Mouse (Mus musculus) megakaryocyte, adult 5-6 weeks (primary cell): Measurements from ENCODE around the gene Lrrc8b. TPM values are rescaled to one million over a fixed set of nuclear protein-coding genes. Genes with fewer than 3 reads are reported as not detected.

ENCODE experiments used
- ATAC-seq: 2 replicates; pipeline ENCODE4 v1.8.0; 2016; ENCODE audit warnings: mild to moderate bottlenecking, inconsistent platforms; ENCODE audit not compliant: poor library complexity, severe bottlenecking
- total RNA-seq, 2 experiments: library from RNA; stranded (forward) in 1 of 2; stranded (reverse) in 1 of 2; fragments of 153-499, 151-499 nt in 1 of 2; fragments of 221-1000, 200-1000 nt in 1 of 2; gene quantifications; 2 replicates each; pipeline versions ENCODE4 v1.2.3 to v1.2.4; 2015 to 2017

The Lrrc8b gene
- total RNA-seq (2015): 19.9 and 23.7 TPM in 2 replicates
- 8.1 and 9.6 TPM in 2 replicates for total RNA-seq (2017)

DNA sequence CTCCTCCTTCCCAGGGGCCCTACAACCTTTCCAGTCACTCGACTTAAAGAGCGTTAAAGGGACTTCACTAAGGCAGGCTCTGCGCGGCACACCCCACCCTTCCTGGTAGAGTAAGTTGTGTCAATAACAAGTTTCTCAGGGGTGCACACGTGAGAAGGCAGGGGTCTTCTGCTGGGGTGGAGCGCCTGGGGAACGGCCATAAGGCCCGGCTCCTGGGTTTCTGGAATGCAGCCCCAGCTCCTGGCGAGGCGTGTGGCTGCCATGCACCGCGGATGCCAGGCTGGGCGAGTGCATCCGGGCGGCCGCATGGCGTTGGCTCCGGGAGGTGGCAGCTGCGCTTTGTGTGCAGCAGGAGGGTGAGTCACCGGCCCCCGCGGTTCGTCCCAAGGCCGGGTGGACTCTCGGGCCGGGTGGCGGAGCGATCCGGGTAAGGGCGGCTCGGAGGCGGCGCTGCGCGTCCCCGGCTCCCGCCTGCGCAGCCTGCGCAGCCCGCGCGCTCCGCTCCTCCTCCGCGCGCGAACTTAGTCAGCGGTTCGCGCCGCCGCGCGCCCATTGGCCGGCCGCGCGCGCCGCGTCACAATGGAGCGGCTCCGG lies at the start of gene Lrrc8b:
Gene Lrrc8b, plus strand, starts transcription at position 578 of the 594 bp plus-strand sequence.
- ATAC-seq: peak; percentile 81

GRCm38 (mm10) chr5:105381482-105381881 lies 34.1 kb upstream of the Lrrc8b start:
- ATAC-seq: peak; percentile 40; the same call in 1 of the 2 replicates

DNA sequence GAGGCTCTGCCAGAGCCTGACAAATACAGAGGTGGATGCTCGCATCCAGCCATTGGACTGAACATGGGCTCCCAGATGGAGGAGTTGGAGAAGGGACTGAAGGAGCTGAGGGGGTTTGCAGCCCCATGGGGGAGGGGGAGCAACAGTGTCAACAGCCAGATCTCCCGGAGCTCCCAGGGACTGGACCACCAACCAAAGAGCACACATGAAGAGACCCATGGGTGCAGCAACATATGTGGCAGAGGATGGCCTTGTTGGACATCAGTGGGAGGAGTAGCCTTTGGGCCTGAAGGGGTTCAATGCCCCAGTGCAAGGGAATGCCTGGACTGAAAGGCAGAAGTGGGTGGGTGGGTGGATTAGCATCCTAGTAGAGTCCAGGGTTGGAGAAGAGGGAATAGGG lies 25.2 kb upstream of the Lrrc8b start:
- no peak for ATAC-seq

DNA sequence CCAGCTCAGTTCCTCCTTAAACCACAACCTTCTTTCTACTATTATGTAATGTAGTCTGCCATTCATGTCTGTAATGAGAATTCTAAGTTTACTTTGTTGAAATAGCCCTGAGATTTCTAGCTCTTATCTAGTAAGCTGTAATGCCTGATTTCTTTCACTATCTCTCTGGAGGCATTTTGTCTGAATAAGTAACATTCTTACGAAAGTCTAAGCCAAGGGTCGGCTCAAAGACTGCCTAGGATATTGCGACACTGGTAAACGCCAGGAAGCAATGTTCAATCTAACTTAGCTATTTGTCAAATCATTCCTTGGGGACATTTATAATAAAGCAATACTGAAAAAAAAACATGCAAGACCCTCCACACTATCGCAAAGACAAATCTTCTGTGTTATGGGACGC lies 21.8 kb upstream of the Lrrc8b start:
- ATAC-seq: no peak

DNA sequence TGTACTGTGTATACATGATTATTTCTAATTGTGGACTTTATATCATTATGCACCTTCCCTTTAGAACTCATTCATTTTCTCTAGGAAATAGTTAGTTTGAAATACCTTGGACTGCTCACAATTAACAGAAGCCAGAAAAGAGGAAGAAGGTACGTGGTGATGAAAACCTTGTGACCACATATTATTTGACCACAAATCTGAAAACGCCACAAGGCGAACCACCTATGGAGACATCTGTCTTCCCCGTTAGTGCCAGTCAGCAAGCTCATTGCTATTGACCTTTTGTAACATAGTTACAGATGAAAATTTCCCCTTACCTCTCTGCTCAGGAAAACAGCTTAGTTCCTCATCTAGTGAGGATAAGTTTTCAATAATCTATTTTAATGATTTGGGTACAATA lies 20.4 kb upstream of the Lrrc8b start:
- ATAC-seq: peak; percentile 80

GRCm38 (mm10) chr5:105398966-105399365 lies 16.6 kb upstream of the Lrrc8b start:
- no peak for ATAC-seq

- peak; percentile 56 for ATAC-seq
Measured at GRCm38 (mm10) chr5:105399631-105400423, 15.7 kb upstream of the Lrrc8b start.

DNA sequence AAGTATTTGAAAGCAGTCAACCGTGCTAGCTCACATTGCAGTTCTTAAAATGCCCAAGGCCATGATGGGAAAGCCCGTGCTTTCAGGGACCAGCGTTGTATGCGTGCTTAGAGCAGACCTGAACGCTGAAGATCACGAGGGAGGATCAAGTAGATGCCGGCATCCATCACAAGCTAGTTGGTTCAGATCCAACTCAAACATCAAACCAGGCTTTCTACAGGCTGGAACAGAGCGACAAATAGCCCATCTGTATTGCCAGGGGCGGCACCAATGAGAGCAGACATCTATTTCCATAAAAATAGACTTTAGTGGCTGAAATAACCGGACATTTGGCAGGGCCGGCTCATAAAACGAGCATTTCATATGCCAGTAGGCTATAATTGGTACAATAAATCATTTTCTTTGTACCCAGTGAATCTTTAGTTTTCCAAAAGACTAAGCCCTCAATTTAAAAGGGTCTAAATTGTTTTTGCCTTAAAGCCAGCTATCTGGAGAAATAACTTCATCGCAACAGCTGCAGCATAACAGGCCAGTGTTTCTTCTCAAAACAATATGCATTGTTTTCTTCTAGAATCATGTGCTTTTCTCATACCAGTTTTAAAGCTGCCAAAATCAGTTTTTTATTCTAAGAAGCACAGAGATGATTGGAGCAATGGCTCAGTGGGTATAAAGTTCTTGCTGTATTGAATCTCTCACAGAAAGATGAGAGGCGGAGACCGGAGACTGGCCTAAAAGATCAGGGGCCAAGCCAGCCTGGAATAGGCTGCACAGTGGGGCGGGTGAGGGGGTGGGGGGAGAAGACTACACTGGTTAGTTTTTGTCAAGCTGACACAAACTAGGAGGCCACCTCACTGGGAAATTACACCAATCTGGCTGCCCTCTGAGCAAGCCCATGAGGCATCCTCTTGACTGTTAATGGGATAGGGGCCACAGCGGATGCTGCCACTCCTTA lies 14.9 kb upstream of the Lrrc8b start:
- ATAC-seq: no peak

GRCm38 (mm10) chr5:105401536-105401935 lies 14.0 kb upstream of the Lrrc8b start:
- ATAC-seq: no peak

DNA sequence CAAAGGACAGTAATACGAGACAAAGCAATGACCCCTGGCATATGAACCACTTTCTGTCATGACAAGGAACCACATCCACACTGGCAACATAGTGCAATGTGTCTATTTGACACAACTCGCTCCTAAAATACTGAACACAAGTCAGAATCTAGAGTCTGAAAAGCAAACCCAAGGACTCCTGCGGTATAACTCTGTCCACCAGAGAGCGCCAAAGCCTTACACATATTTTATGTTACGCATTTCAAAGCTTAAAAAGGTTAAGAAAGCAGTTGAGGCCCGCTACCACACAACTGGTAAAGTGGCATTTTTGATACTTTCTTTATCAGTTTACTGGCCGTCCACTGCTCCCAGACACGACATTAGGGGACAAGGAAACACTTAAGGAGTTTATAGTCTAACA lies 10.6 kb upstream of the Lrrc8b start:
- ATAC-seq: peak; percentile 66

DNA sequence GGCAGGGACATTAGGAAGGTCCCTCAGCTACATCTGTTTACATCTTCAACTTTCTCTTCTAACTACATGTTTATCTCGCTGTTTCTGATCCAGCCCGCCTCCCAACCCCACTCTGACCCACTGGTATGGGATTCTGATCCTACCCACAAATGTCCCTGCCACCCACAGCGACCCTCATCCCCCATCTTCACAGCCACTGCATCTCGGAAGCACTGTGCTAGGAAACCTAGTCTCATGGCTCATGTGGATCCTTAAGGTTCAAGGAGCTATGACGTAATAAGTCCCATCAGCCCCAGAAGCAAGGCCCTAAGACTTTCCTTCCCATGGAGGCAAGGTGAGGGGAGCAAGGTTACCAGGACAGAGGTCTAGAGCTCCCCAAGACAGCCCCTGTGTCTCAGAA lies 7.9 kb upstream of the Lrrc8b start:
- ATAC-seq: no peak

DNA sequence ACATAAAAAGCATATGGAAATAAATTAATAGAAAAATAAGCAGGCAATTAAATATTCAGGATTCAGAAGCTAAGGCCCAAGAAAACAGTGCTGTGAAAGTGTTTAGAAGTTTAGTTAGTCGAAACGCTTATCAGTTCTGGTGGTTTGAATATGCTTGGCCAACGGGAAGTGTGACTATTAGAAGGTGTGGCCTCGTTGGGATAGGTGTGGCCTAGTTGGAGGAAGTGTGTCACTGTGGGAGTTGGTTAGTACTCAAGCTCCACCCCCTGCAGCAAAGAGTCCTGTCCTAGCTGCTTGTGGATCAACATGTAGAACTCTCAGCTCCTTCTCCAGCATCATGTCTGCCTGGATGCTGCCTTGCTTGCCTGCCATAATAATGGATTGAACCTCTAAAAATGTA lies 6.5 kb upstream of the Lrrc8b start:
- peak; percentile 90 for ATAC-seq

DNA sequence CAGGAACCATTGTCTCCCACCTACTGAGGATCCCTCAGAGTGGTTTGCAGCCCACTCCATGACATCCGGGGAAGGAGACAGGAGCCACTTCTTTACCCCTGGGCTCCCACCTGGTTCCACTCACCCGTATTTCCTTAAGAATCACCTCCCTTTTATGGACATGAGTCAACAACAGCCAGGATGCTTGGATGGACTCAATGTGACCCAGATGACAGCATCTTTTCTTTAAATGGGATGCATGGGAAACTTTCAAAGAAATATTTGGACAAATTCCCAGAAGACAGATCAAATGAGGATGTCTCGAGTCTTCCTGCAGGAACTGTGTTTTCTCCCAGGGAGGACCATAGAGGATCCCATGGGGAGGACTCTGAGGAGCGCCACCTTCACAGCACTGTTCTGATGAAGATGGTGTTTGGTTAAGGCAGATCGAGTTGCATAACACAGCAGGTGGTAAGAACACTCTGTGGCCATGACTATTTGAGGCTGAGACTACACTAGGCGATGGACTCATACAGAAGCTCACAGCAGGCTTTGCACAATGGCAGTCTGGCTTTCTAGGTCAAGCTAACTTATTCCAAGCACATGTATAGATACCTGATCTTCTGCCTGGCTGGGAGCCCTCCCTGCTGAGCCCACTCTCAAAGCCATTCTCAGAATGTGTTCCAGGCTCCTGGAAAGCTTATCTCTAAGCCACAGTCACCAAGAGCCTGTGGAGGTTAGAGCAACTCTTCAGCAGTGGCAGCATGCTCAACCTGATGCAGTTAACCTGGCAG lies 4.9 kb upstream of the Lrrc8b start:
- ATAC-seq: no peak

DNA sequence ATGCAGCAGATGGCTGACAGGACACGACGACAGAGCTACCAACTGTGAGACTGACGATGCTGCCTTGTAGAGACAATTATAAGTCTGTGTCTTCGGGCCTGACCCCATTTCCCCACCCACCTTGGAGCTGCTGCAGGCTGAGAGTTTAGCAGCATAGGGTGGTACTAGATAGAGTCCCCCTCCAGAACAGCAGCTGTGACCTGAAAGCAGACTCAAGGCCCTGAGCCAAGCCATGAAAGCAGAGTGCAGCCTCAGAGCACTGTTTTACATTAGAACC lies 4.3 kb upstream of the Lrrc8b start:
- no peak for ATAC-seq

DNA sequence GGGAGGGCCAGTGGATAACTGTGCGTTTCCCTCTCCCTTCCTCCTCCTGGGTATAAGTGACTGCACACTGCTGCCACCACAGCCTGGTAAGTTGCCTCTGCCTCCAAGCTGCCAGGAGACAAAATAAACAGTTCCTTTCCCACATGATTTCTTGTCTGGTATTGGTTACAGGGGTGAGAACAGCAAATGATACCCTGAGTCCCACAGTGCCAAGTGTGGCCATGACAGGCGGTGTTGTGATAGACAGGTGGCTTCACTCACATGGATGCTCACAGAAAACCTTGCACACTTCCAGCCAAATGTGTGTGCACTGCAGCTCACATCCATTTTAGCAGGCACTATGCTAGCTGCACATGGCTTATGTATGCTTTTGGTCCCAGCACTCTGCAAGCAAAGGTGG lies 3.8 kb upstream of the Lrrc8b start:
- ATAC-seq: no peak

DNA sequence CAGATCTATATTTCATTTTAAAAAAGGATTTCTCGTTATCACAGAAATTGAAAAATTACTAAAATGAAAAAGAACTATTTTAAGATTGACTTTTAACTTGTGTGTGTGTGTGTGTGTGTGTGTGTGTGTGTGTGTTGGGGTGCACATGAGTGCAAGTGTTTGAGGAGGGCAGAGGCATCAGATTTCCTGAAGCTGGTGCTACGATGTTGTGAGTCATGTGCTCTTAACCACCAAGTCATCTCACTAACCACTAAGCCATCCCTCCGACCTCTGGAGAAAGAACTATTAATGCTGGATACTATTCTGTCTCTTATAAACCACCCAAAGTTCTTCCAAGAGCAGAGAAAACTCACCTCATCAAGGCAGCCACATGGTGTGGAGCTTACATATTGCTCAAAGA lies 2.9 kb upstream of the Lrrc8b start:
- no peak for ATAC-seq

DNA sequence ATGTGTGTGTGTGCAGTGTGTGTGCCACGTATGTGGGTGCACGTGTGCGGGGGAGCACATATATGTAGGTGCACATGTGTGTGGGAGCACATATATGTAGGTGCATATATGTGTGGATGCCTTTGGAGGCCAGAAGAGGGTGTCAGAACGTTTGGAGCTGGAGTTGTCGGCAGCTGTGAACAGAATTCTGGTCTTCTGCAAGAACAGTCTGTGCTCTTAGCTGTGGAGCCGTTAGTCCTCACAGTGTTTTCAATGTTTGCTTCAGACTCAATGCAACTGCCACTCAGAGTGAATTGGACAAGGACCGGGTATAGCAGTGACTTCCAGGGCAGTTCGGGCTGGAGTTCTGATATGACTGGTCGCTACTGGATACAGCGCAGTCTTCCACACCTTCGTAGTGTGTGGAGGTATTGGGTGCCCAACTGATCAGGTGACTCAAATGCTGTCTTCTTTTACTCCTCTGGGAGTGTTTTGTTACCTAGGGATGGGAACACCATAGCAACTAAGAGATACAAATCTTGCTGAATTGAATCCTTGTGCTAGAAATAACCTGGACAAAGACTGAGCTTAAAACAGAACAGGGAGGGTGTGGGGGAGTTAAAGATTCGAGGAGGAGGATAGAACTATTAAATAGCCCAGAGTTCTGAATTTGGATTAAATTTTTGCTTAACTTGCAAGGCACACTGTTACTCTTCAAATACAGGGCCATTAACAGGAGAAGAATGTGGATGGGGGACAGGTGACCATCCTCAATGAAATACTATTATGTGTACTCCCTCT lies 1.0 kb upstream of the Lrrc8b start:
- no peak for ATAC-seq

GRCm38 (mm10) chr5:105415951-105416675 lies 538 bp downstream of the Lrrc8b start:
- no peak for ATAC-seq

DNA sequence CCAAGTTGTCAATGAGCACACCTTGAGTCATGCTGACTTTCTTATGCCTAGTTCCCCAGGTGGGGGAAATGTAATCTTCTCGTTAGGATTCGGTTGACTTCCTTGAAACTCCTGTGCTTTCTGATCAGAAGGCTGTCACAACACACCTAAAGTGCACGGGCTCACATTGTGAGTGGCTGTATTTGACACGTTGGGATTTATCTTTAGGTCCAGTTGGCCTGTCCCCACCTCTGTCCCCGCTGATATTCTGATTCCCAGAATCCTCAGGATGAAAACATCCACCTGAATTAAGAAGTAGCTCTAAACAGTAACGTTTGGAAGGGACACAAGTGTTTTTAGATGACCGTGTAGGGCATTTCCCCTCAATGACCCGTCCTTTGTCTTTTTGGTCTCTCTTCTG lies 1.6 kb downstream of the Lrrc8b start:
- no peak for ATAC-seq
